Mouse (Mus musculus) megakaryocyte progenitor cell, adult 5-6 weeks (primary cell): ENCODE results near the gene Akap1. TPM values are rescaled to one million over a fixed set of nuclear protein-coding genes. Genes with fewer than 3 reads are reported as not detected.

Experiments
- ATAC-seq: replicated peaks from 2 replicates; pipeline ENCODE4 v1.8.0; 2016; ENCODE audit warnings: mild to moderate bottlenecking, moderate TSS enrichment, inconsistent platforms; ENCODE audit not compliant: poor library complexity
- total RNA-seq, 2 experiments: library from RNA; stranded (forward) in 1 of 2; stranded (reverse) in 1 of 2; fragments of 157-497, 149-512 nt in 1 of 2; fragments of 200-1000 nt in 1 of 2; gene quantifications; 2 replicates each; pipeline versions ENCODE4 v1.2.3 to v1.2.4; 2015 to 2017

The Akap1 gene
- total RNA-seq, 2 experiments from 2014 or later: 9.5 to 24.0 TPM

GRCm38 (mm10) chr11:88847281-88848006, 16.9 kb downstream of the Akap1 start:
- ATAC-seq: no peak

- ATAC-seq: no peak
These were observed 20.0 kb downstream of the Akap1 start for GRCm38 (mm10) chr11:88844384-88844783.

GRCm38 (mm10) chr11:88843305-88843704, 21.1 kb downstream of the Akap1 start:
- ATAC-seq: no peak

- ATAC-seq: no peak
These were observed 21.9 kb downstream of the Akap1 start for GRCm38 (mm10) chr11:88842315-88842975.

DNA sequence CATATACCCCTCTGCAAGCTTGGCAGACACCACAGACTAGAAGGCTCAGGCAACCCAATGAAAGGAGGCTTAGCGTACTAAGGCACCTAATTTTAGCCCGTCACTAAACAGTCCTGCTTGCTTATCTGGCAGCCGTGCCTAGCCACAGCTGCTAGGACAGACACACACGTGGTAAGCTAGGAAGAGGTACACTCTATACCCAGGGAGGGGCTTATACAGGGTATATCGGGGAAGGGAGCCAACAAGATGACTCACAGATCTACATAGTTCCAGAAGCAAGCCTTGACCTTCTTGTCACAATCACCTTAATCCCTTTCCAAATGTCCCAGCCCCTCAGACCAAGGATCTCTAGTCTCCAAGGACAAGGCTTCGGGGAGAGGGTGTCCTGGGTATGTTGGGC, 23.0 kb downstream of the Akap1 start:
- ATAC-seq: peak; percentile 79

DNA sequence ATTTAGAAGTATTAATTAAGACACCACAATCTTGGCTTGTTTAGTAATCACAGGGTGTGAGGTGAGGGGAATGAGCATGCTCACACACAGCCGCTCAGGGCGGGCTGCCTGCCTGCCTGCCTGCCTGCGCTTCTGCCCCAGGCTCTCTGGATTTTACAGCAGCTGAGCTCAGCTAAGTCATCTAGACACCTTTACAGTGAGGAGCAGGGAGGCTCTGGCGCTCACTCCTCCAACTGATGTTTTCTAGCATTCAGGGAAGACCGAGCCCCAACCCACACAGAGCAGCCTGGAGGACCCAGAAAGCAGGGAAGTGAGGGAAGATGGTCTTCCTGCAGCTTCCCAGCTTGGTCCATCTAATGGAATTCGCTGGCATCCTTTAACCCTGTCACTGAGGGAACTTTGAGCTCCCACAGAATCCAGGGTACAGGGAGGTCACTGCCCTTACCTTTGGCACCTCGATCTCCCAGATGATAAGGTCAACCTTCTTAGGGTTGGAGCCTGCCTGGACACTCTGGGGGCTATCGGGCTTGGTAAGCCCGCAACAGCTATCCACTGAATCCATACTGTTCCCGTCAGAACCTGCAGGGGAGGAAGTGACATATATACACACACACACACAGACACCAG, 23.5 kb downstream of the Akap1 start:
- no peak for ATAC-seq

GRCm38 (mm10) chr11:88840292-88840691, 24.1 kb downstream of the Akap1 start:
- ATAC-seq: no peak

- no peak for ATAC-seq
These were observed 25.0 kb downstream of the Akap1 start for GRCm38 (mm10) chr11:88839379-88839778.

DNA sequence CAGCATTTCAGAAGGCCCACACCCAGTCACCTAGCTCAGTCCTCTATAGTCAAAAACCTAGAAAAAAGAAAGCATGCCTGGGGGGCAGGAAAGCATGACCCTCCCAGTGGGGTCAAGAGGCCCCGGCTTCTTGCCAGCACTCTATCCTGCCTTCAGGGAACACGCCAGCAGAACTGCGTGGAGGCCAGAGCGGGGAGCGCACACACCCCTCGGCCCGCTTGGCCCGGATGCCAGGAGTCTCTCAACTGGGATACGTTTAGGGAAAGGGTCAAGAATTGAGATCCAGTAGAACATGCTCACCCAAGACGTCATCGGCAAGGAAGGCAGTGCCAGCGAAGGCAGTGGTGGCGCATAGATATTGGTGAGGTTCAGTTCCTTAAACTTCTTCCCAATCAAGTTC, 25.8 kb downstream of the Akap1 start:
- ATAC-seq: no peak

DNA sequence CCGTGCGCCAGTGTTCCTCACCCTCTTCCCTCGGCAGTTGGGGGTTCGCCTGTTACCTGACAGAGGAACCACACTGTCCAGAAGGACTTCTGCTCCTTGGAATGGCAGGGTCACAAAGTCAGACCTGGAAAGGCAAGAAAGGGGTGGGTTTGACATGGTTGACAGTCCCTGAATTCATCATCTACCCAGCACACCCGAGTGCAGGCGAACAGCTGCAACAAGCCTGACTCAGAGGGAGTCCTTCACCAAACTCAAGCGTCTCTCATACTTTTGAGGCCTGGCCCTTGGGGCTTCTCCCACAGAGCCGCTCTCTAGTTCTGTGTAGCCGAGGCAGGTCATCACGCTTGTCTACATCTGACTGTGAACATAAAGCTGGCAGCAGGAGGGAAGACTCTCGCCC, 29.8 kb downstream of the Akap1 start:
- no peak for ATAC-seq

DNA sequence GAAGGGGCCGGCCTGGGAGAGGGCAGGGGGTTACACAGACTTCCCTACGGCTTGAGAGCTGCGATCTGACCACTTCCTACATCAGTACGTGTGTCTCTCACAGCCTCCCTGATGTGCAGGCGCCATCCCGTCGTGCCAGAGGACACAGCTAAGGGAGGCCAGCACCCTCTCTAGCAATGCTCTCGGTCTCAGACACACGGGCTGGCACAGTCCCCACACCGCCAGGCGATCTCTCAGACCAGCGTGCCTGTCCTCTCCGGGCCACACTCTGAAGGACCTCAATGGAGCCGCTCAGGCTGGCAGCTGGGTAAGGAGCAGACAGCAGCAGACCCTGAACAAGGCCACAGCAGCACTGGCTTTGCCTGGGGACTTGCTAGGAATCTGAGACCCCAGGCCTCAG, 30.3 kb downstream of the Akap1 start:
- no peak for ATAC-seq

DNA sequence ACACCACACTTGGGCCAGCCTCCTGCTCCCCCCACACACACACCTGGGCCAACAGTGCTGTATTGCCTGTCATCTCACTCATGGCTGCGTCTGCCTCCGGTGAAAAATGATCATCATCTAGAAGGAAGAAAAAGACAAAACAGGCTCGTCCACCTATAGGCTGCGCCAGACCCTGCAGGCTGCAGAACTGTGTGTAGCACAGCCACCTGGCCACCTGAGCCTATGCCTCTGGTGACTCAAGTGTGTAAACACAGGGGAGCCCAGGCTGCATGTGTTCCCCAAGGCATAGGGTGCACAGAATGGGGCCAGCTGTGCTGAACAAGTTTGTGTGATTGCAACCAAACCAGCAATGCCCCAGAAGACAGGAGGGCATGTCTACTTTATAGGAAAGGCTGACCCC, 31.3 kb downstream of the Akap1 start:
- no peak for ATAC-seq

DNA sequence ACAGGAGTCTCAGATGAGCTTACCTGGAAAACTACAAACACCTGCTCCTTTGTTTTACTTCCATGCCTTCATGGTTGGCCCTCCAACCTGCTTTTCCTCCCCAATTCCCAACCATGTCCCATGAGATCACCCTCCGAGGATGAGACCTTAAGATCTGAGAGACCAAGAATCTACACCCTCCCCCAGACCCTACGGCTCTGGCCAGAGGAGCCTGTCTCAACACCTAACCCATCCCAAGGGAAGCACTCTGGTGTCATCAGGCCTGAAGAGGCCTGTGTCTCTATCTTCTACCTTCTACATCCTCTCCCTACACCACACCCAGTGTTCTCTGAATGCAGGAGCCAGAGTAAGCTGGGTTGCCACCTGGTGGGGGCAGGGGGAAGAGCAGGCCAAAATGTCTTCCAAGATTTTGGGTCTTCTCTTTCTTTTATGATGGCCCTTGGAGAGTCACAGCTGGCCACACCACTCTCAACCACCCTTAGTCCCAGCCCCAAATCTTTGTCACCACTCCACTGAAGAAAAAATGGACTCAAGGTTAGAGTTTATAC, 34.1 kb downstream of the Akap1 start:
- ATAC-seq: peak; percentile 83

DNA sequence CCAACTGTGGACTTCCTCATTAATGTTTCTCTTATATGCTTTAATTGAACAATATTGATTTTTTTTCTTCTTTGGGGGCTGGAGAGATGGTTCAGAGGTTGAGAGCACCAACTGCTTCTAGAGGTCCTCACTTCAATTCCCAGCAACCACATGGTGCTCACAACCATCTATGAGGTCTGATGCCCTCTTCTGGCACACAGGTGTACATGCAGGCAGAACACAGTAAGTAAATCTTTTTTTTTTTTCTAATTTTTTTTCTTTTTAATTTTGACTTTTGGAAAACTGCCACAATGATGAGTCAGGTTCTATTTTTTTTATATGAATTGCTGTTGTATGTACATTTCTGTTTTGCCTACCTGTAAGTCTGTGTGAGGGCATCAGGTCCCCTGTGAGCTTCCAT, 35.9 kb downstream of the Akap1 start:
- no peak for ATAC-seq

GRCm38 (mm10) chr11:88825909-88826308, 38.5 kb downstream of the Akap1 start:
- no peak for ATAC-seq

DNA sequence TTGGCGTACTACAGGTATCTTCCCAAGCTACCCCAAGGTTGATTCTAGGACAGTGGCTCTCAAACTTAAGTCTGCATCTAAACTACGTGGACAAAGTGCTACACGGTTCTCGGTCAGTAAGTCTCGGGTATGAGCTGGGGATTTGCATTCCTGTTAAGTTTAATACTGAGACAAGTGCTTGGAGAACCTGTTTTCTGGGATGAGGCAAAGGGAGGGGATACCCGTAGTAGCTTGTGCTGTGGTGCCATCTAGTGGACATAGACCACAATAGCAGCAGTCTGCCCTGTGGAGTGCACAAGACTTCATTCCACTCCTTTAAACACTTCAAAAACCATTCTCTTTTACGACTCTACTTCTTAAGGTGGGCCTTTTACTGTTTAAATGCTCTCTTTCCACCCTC, 41.4 kb downstream of the Akap1 start:
- ATAC-seq: peak; percentile 90

- ATAC-seq: no peak
These were observed 41.9 kb downstream of the Akap1 start for GRCm38 (mm10) chr11:88822526-88822925.

- no peak for ATAC-seq
These were observed 43.4 kb downstream of the Akap1 start for GRCm38 (mm10) chr11:88820742-88821576.

- ATAC-seq: no peak
These were observed 44.1 kb downstream of the Akap1 start for GRCm38 (mm10) chr11:88820253-88820652.

GRCm38 (mm10) chr11:88817061-88817460, 47.3 kb downstream of the Akap1 start:
- ATAC-seq: no peak
